Mouse (Mus musculus) hindbrain, embryonic 13.5 days (tissue): Measurements from ENCODE around the gene Hrct1. TPM values are rescaled to one million over a fixed set of nuclear protein-coding genes. Genes with fewer than 3 reads are reported as not detected.

Source experiments
- ATAC-seq: fragments of 200-750 bp; cut with Nextera tagmentation; 2 replicates; pipeline ENCODE4 v1.8.0; 2017; ENCODE audit warnings: moderate TSS enrichment; ENCODE audit not compliant: low FRiP score
- H3K27ac ChIP-seq: fragments of 300-500 bp; sonication (generic); 2 replicates; pipeline ENCODE4 v1.5.1; 2015; ENCODE audit warnings: inconsistent platforms, mild to moderate bottlenecking, moderate library complexity
- H3K27me3 ChIP-seq: fragments of 300-500 bp; sonication (generic); 2 replicates; pipeline ENCODE4 v1.6.1; 2015; ENCODE audit warnings: mild to moderate bottlenecking, inconsistent platforms
- H3K36me3 ChIP-seq: fragments of 300-500 bp; sonication (generic); 2 replicates; pipeline ENCODE4 v1.6.1; 2015; ENCODE audit warnings: mild to moderate bottlenecking, inconsistent platforms
- H3K4me1 ChIP-seq: fragments of 300-500 bp; sonication (generic); replicated peaks from 2 replicates; pipeline ENCODE4 v1.6.1; 2015; ENCODE audit warnings: inconsistent platforms
- H3K4me2 ChIP-seq: fragments of 300-500 bp; sonication (generic); 2 replicates; pipeline ENCODE4 v1.6.1; 2015; ENCODE audit warnings: inconsistent platforms, mild to moderate bottlenecking, moderate library complexity
- H3K4me3 ChIP-seq: fragments of 300-500 bp; sonication (generic); 2 replicates; pipeline ENCODE4 v1.5.1; 2015; ENCODE audit warnings: mild to moderate bottlenecking, inconsistent platforms
- H3K9ac ChIP-seq: fragments of 300-500 bp; sonication (generic); 2 replicates; pipeline ENCODE4 v1.6.1; 2015; ENCODE audit warnings: mild to moderate bottlenecking, inconsistent platforms
- H3K9me3 ChIP-seq: fragments of 300-500 bp; sonication (generic); 2 replicates; pipeline ENCODE4 v1.6.1; 2016; ENCODE audit warnings: inconsistent platforms
- WGBS: fragments of 180-500 bp; shearing (Covaris S2); methylation state at CpG from one replicate; pipeline ENCODE4 v1.1.7; 2015; 5-methylcytosine and 5-hydroxymethylcytosine counted together
- polyA plus RNA-seq: library from polyadenylated mRNA; unstranded; fragments of >200 nt; fragmentation: Nextera tagmentation; extraction: Ambion mirVana; gene quantifications from 2 replicates; pipeline ENCODE4 v1.2.1, GENCODE M21; 2015

Hrct1 gene
- polyA plus RNA-seq, 1 experiment from 2014 or later, result 0.18 TPM

DNA sequence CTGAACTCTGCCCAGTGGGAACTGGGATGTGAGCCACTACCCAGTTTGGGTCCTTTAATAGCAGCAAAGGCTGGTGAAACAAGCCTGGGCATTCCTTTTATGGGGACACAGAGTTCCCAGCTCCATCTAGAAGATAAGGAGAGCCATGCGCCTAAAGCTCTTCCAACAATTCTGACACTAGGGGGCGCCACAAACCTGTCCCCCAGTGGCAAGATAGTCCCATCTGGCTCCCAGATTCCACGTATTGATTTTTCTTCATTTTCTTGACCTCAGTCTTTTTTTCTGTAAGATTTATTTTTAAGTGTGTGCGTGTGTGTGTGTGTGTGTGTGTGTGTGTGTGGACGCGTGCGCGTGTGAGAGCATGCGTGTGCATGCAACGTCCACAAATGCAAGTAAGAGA lies 33.5 kb downstream of the Hrct1 start:
- Histone ChIP-seq H3K4me3 (no peak overlapping the region), H3K36me3 (no peaks in the 10 kb centered on the region), H3K27ac (no peak overlapping the region), H3K9ac (no peak overlapping the region), H3K4me1 (no peaks in the 10 kb centered on the region), H3K9me3 (no peaks in the 10 kb centered on the region), H3K27me3 (no peaks in the 10 kb centered on the region), H3K4me2 (no peak overlapping the region)
- ATAC-seq, result no peak
- 74% methylated on average over 10 of the region's 10 CpGs for WGBS

DNA sequence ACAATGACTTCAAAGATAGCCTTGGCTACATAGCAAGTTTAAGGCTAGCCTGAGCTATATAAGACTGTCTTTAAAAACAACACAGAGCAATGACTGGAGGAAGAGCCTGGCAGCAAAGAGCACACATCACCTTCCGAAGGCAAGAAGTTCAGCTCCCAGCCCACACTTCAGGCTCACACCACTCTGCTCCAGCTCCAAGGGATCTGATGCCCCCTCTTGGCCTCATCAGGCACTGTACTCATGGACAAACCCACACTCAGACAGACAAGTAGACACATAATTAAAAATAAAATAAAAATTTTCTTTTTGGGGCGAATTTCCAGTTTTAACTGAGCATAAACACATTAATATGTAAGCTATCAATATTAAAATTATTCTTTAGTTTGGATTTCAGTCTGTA lies 34.3 kb downstream of the Hrct1 start:
- H3K4me3 ChIP-seq, result no peak overlapping the region
- 81% methylated on average over 2 of the region's 2 CpGs for WGBS
- no peaks in the 10 kb centered on the region for H3K9me3 ChIP-seq
- H3K27ac ChIP-seq, result no peak overlapping the region
- no peaks in the 10 kb centered on the region for H3K4me1 ChIP-seq
- H3K27me3 ChIP-seq, result no peaks in the 10 kb centered on the region
- H3K4me2 ChIP-seq, result no peak overlapping the region
- no peak for ATAC-seq
- H3K9ac ChIP-seq, result no peak overlapping the region
- H3K36me3 ChIP-seq, result no peaks in the 10 kb centered on the region

DNA sequence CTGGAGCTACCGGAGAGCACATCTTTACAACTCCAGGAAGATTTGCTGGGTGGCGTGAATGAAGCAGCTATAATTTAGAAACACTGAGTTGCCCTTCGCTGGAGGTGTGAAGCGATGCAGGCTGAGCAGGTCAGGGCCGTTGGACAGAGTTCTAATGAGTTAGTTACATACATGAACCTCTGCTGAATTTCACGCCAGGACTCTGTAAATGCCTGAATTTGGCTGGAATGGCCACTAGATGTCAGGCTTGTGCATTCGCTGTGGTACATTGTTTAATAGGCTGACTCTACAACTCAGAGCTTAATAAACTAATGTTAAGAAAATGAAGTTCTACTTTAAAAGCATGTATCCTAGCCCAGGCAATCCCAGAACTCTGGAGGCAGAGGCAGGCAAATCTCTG lies 36.4 kb downstream of the Hrct1 start:
- no peaks in the 10 kb centered on the region for H3K4me1 ChIP-seq
- 27% methylated on average over 7 of the region's 7 CpGs for WGBS
- H3K9me3 ChIP-seq, result no peaks in the 10 kb centered on the region

DNA sequence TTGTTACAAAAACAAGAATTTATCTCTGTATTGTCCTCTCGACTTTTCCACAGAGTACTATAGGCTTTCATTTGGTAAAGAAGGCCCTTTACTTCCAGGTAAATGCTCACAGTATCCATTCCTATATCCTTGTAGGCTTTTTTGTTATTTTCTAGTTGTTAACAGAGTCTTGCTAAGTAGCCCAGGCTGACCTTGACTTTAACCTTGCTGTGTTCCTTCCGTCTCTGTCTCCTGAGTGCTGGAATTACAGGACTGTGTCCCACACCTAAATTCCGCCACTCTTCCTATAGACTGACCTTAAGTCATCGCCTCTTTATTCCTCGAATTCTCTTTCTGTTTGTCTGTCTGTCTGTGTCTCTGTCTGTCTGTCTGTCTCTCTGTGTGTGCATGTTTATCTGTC lies 41.4 kb downstream of the Hrct1 start:
- Histone ChIP-seq H3K4me2 (no peak overlapping the region), H3K4me3 (no peak overlapping the region), H3K27ac (no peak overlapping the region), H3K9ac (no peak overlapping the region), H3K9me3 (no peaks in the 10 kb centered on the region), H3K27me3 (no peaks in the 10 kb centered on the region), H3K4me1 (no peaks in the 10 kb centered on the region), H3K36me3 (no peaks in the 10 kb centered on the region)
- no peak for ATAC-seq
- WGBS, result 85% methylated on average over 5 of the region's 5 CpGs

More for the DNA sequence above, 36.4 kb downstream of the Hrct1 start:
- H3K4me2 ChIP-seq, result no peak overlapping the region
- no peak overlapping the region for H3K9ac ChIP-seq
- H3K4me3 ChIP-seq, result no peak overlapping the region
- ATAC-seq, result no peak
- H3K27ac ChIP-seq, result no peak overlapping the region
- H3K27me3 ChIP-seq, result no peaks in the 10 kb centered on the region
- H3K36me3 ChIP-seq, result no peaks in the 10 kb centered on the region

DNA sequence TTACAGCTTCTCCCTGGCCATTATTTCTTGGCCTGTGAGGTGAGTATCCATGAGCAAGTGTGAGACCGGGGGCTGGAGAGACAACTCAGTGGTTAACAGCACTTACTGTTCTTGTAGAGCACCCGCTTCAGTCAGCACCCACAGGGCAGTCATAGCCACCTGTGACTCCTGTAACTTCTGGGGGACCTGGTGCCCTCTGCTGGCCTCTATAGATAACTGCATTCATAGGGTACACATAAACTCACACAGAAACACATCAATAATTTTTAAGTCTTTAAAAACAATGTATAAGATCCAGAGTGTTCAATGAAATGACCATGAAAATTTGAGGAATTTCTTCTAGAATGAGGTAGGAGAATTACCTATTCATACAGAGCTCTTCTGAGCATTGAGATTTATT lies 42.4 kb downstream of the Hrct1 start:
- Histone ChIP-seq H3K36me3 (no peaks in the 10 kb centered on the region), H3K4me2 (no peak overlapping the region), H3K27ac (no peak overlapping the region), H3K9ac (no peak overlapping the region), H3K4me3 (no peak overlapping the region), H3K27me3 (no peaks in the 10 kb centered on the region), H3K4me1 (no peaks in the 10 kb centered on the region), H3K9me3 (no peaks in the 10 kb centered on the region)
- WGBS, result 95% methylated on average over 2 of the region's 2 CpGs
- ATAC-seq, result no peak

DNA sequence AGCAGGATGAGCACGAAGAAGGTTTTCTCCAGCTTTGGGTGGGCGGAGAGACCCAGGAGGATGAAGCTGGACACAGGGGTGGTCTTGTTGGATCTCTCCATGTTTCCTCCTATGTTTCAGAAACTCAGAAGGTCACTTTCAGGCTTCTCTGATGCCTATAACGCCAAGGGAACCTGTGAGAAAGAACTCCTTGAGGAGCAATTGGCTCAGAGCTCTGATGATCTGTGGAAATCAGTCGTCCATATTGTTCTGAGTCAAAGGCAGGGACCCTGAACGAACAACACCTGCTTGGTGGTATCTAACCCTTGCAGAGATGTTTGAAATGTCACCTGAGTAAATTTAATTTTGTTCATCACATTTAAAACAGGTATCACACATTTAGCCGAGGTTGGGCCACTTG lies 43.9 kb downstream of the Hrct1 start, which contains the start of gene Olfr159:
Gene Olfr159, minus strand, starts transcription at position 101 of the 400 bp plus-strand sequence.
- WGBS, result 89% methylated on average over 6 of the region's 6 CpGs
- Histone ChIP-seq H3K9ac (no peak within 1 kb of the TSS), H3K36me3 (no peaks in the 10 kb centered on the region), H3K4me1 (no peaks in the 10 kb centered on the region), H3K27ac (no peak within 1 kb of the TSS), H3K9me3 (no peaks in the 10 kb centered on the region), H3K27me3 (no peaks in the 10 kb centered on the region), H3K4me2 (no peak within 1 kb of the TSS), H3K4me3 (no peak within 1 kb of the TSS)
- no peak for ATAC-seq

DNA sequence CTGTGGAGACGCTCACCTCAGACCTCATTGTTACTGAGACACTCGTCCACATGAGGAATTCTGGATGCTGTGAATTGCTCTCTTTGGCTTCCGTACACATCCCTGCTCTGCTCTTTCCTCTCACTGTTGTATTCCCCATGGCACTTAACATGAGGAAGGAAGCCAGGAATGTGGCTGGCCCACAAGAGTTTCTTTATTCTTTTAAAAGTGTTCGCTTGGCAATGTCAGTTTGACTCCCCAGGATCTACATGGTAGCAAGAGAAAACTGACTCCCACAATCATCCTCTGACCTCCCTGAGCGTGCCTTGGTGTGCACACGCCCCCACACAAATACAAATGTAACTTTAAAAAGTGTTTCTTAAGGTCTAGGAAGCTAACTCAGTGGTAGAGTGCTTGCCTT lies 44.6 kb downstream of the Hrct1 start:
- H3K9me3 ChIP-seq, result no peaks in the 10 kb centered on the region
- H3K4me3 ChIP-seq, result no peak overlapping the region
- H3K9ac ChIP-seq, result no peak overlapping the region
- no peak overlapping the region for H3K27ac ChIP-seq
- H3K4me2 ChIP-seq, result no peak overlapping the region
- no peak for ATAC-seq
- no peaks in the 10 kb centered on the region for H3K4me1 ChIP-seq
- H3K36me3 ChIP-seq, result no peaks in the 10 kb centered on the region
- 73% methylated on average over 6 of the region's 6 CpGs for WGBS
- no peaks in the 10 kb centered on the region for H3K27me3 ChIP-seq

DNA sequence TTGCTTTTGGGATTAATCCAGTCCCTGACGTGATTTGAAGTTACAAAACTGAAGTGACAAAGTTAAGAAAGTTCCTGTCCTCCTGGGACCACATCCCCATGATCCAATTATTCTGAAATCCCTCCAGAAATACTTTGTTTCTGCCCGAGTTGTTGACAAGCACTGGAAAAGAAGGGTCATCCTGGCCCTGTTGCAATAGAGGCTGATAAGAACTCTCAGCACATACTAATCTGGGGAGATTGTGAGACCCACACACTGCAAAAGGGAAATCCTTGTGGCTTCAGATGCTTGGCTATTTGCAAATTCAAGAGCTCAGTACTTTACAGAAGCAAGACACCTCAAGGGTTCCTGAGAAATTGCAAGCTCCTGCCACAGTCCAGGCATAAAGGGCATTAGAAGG lies 45.3 kb downstream of the Hrct1 start:
- no peak overlapping the region for H3K27ac ChIP-seq
- H3K4me1 ChIP-seq, result no peaks in the 10 kb centered on the region
- H3K9ac ChIP-seq, result no peak overlapping the region
- no peak overlapping the region for H3K4me3 ChIP-seq
- H3K36me3 ChIP-seq, result no peaks in the 10 kb centered on the region
- H3K4me2 ChIP-seq, result no peak overlapping the region
- H3K27me3 ChIP-seq, result no peaks in the 10 kb centered on the region
- no peak for ATAC-seq
- H3K9me3 ChIP-seq, result no peaks in the 10 kb centered on the region
- WGBS, result 60% methylated on average over 2 of the region's 2 CpGs

Other genes starting within 250 kb of the Hrct1 start
- gene Sit1, start 243.5 kb upstream of the Hrct1 start, polyA plus RNA-seq, result not detected in 2 replicates
- gene Ccdc107, start 234.3 kb upstream of the Hrct1 start, polyA plus RNA-seq, result 65.1 and 69.0 TPM in 2 replicates
- 8.4 and 8.9 TPM in 2 replicates for gene Arhgef39, start 227.5 kb upstream of the Hrct1 start, polyA plus RNA-seq
- gene Car9, start 220.2 kb upstream of the Hrct1 start, polyA plus RNA-seq, result 0.19 and 0.25 TPM in 2 replicates
- 18.8 and 20.9 TPM in 2 replicates for gene Tpm2, start 203.4 kb upstream of the Hrct1 start, polyA plus RNA-seq
- gene Creb3, start 164.9 kb upstream of the Hrct1 start, polyA plus RNA-seq, result 79.3 and 80.9 TPM in 2 replicates
- 64.5 and 66.2 TPM in 2 replicates for gene Tln1, start 164.5 kb upstream of the Hrct1 start, polyA plus RNA-seq
- 29.0 and 31.5 TPM in 2 replicates for gene Rgp1, start 148.5 kb upstream of the Hrct1 start, polyA plus RNA-seq
- gene Gba2, start 148.3 kb upstream of the Hrct1 start, polyA plus RNA-seq, result 53.6 and 53.8 TPM in 2 replicates
- gene Msmp, start 142.7 kb upstream of the Hrct1 start, polyA plus RNA-seq, result 2.6 TPM in 1 of 2 replicates, not detected in the other
- gene Npr2, start 95.3 kb upstream of the Hrct1 start, polyA plus RNA-seq, result 17.1 and 18.5 TPM in 2 replicates
- 6.1 and 8.4 TPM in 2 replicates for gene Spag8, start 73.6 kb upstream of the Hrct1 start, polyA plus RNA-seq
- gene Hint2, start 70.7 kb upstream of the Hrct1 start, polyA plus RNA-seq, result 74.8 and 78.6 TPM in 2 replicates
- gene Tmem8b, start 58.2 kb upstream of the Hrct1 start, polyA plus RNA-seq, result 16.2 and 16.6 TPM in 2 replicates
- gene Fam221b, start 58.0 kb upstream of the Hrct1 start, polyA plus RNA-seq, result 2.3 and 2.8 TPM in 2 replicates
- not detected in 2 replicates for gene Olfr70, start 26.4 kb upstream of the Hrct1 start, polyA plus RNA-seq
- gene Olfr71, start 16.9 kb upstream of the Hrct1 start, polyA plus RNA-seq, result not detected in 2 replicates
- not detected in 2 replicates for gene Spaar, start 2.8 kb downstream of the Hrct1 start, polyA plus RNA-seq
- gene Olfr159, start 43.8 kb downstream of the Hrct1 start, polyA plus RNA-seq, result not detected in 2 replicates
- gene Olfr156, start 96.7 kb downstream of the Hrct1 start, polyA plus RNA-seq, result not detected in 2 replicates
- not detected in 2 replicates for gene Olfr157, start 113.0 kb downstream of the Hrct1 start, polyA plus RNA-seq
- not detected in 2 replicates for gene Olfr155, start 124.4 kb downstream of the Hrct1 start, polyA plus RNA-seq
- gene Reck, start 148.3 kb downstream of the Hrct1 start, polyA plus RNA-seq, result 6.3 and 8.2 TPM in 2 replicates
- gene Glipr2, start 230.2 kb downstream of the Hrct1 start, polyA plus RNA-seq, result 48.5 TPM in 2 replicates